Mouse (Mus musculus) cerebellum, adult 2 months (tissue): ENCODE measurements around the gene Hoxb8. TPM values are rescaled to one million over a fixed set of nuclear protein-coding genes. Genes with fewer than 3 reads are reported as not detected.

Source experiments
- DNase-seq, 2 experiments: peaks; one replicate each; pipeline ENCODE4 v3.0.0; 2021
- H3K27ac ChIP-seq: fragments of 200-500 bp; 2 replicates; pipeline ENCODE4 v1.5.1; 2012; ENCODE audit warnings: low read length, control low read depth, inconsistent platforms; ENCODE audit not compliant: insufficient read depth
- H3K27me3 ChIP-seq: fragments of 200-500 bp; 2 replicates; pipeline ENCODE4 v1.6.1; 2012; ENCODE audit warnings: inconsistent platforms, mild to moderate bottlenecking, low read length, moderate library complexity; ENCODE audit not compliant: control insufficient read depth, insufficient read depth
- H3K4me1 ChIP-seq: fragments of 200-500 bp; 2 replicates; pipeline ENCODE4 v1.6.1; 2011; ENCODE audit warnings: low read length; ENCODE audit not compliant: control insufficient read depth, insufficient read depth
- H3K4me3 ChIP-seq: fragments of 200-500 bp; replicated peaks from 2 replicates; pipeline ENCODE3; 2011; ENCODE audit warnings: mild to moderate bottlenecking, low read depth, low read length, control low read depth; ENCODE audit not compliant: insufficient read depth
- CTCF ChIP-seq: fragments of 200-500 bp; IDR thresholded peaks from 2 replicates; pipeline ENCODE4 v1.5.1; 2011; ENCODE audit warnings: low read depth, mild to moderate bottlenecking, control low read depth, low read length, moderate library complexity, borderline replicate concordance; ENCODE audit not compliant: insufficient read depth
- POLR2A ChIP-seq: fragments of 200-500 bp; IDR thresholded peaks from 2 replicates; pipeline ENCODE4 v1.6.1; 2011; ENCODE audit warnings: low read length, control low read depth, borderline replicate concordance; ENCODE audit not compliant: insufficient read depth
- WGBS: fragments of 180-500 bp; shearing (Covaris S2); methylation state at CpG from one replicate; pipeline ENCODE4 v1.1.7; 2018; 5-methylcytosine and 5-hydroxymethylcytosine counted together
- polyA plus RNA-seq: library from polyadenylated mRNA; depleted of rRNA; stranded (reverse); fragments of >200 nt; gene quantifications from 2 replicates; pipeline ENCODE4 v1.2.3, GENCODE M21; 2012; rRNA removed

The Hoxb8 gene
- polyA plus RNA-seq, 1 experiment, result 0.11 TPM

- 4% methylated on average over 17 of the region's 17 CpGs for WGBS
- no peaks in the 10 kb centered on the region for H3K4me1 ChIP-seq
- no peak for TF ChIP-seq CTCF
- no peak for TF ChIP-seq POLR2A
- no peak overlapping the region for H3K4me3 ChIP-seq
- H3K27ac ChIP-seq, result no peak overlapping the region
- peaks cover 5% of the 10 kb centered on the region; the same call in 1 of the 2 replicates for H3K27me3 ChIP-seq
- no peak for DNase-seq
These were observed 51.7 kb downstream of the Hoxb8 start for GRCm38 (mm10) chr11:96333241-96334001.

DNA sequence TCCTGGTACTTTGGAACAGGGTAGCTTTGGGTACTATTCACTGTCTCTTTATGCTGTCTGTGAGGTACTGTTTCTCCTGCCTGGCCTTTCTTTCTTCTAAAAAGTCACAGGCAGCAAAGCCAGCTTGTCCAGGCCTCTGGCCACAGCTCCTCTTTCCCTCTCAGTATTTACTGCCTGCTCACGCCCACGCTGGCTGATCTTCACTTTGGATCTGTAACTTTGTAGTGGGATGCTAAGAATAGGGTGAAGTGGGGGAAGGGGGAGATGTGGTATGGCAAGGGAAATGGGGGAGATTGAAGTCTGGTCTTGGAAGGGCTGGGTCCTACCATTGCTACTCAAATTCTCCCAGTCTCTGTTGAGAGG is 52.3 kb downstream of the Hoxb8 start:
- no peaks in the 10 kb centered on the region for H3K4me1 ChIP-seq
- H3K4me3 ChIP-seq, result no peak overlapping the region
- no peak overlapping the region for H3K27ac ChIP-seq
- no peak for DNase-seq
- peaks cover 5% of the 10 kb centered on the region; the same call in 1 of the 2 replicates for H3K27me3 ChIP-seq
- 8% methylated on average over 2 of the region's 2 CpGs for WGBS
- TF ChIP-seq POLR2A, result no peak
- TF ChIP-seq CTCF, result no peak

Other genes starting within 250 kb of the Hoxb8 start
- 75.0 and 83.5 TPM in 2 replicates for gene Snf8, start 247.0 kb upstream of the Hoxb8 start, polyA plus RNA-seq
- 56.0 and 56.8 TPM in 2 replicates for gene Ube2z, start 216.5 kb upstream of the Hoxb8 start, polyA plus RNA-seq
- gene Atp5g1, start 206.2 kb upstream of the Hoxb8 start, polyA plus RNA-seq, result 696 and 758 TPM in 2 replicates
- 0.08 TPM in 1 of 2 replicates, not detected in the other for gene Calcoco2, start 169.9 kb upstream of the Hoxb8 start, polyA plus RNA-seq
- gene Ttll6, start 148.1 kb upstream of the Hoxb8 start, polyA plus RNA-seq, result 0.39 and 0.52 TPM in 2 replicates
- not detected in 2 replicates for gene Hoxb13, start 87.6 kb upstream of the Hoxb8 start, polyA plus RNA-seq
- gene Hoxb9, start 10.4 kb upstream of the Hoxb8 start, polyA plus RNA-seq, result not detected in 2 replicates
- 0.11 TPM in 1 of 2 replicates, not detected in the other for gene Hoxb7, start 4.7 kb downstream of the Hoxb8 start, polyA plus RNA-seq
- 1.5 and 3.2 TPM in 2 replicates for gene Hoxb6, start 10.6 kb downstream of the Hoxb8 start, polyA plus RNA-seq
- gene Hoxb5, start 21.4 kb downstream of the Hoxb8 start, polyA plus RNA-seq, result 6.8 and 9.3 TPM in 2 replicates
- gene Hoxb4, start 36.4 kb downstream of the Hoxb8 start, polyA plus RNA-seq, result 1.5 TPM in 2 replicates
- 5.4 and 5.5 TPM in 2 replicates for gene Hoxb3, start 41.4 kb downstream of the Hoxb8 start, polyA plus RNA-seq
- 4.2 and 4.7 TPM in 2 replicates for gene Hoxb2, start 68.6 kb downstream of the Hoxb8 start, polyA plus RNA-seq
- 0.06 TPM in 1 of 2 replicates, not detected in the other for gene Hoxb1, start 83.8 kb downstream of the Hoxb8 start, polyA plus RNA-seq
- gene Skap1, start 182.7 kb downstream of the Hoxb8 start, polyA plus RNA-seq, result 0.98 and 1.5 TPM in 2 replicates